Mouse (Mus musculus): ENCODE results near the gene 4930444G20Rik.

- TF ChIP-seq CTCF (conservative IDR thresholded peaks at IDR 0.05; ENCODE audit: low read length): no peak
- TF ChIP-seq POU5F1 (IDR thresholded peaks at IDR 0.05; ENCODE audit: borderline replicate concordance, low read length): no peak
These were observed 2.3 kb upstream of the 4930444G20Rik start for GRCm38 (mm10) chr10:22070168-22070567.

Measured in E14TG2a.4 (cell line).